Mouse (Mus musculus) cerebellum, adult 11-12 months (tissue): ENCODE data around the gene Uqcr11.

Experiments used
- DNase-seq: peaks from one replicate; pipeline ENCODE4 v3.0.0; 2022

Gene Uqcr11

GRCm38 (mm10) chr10:80371411-80371966 is 35.1 kb downstream of the Uqcr11 start:
- DNase-seq, result peak; percentile 78

GRCm38 (mm10) chr10:80369995-80370747 is 36.5 kb downstream of the Uqcr11 start:
- no peak for DNase-seq

DNA sequence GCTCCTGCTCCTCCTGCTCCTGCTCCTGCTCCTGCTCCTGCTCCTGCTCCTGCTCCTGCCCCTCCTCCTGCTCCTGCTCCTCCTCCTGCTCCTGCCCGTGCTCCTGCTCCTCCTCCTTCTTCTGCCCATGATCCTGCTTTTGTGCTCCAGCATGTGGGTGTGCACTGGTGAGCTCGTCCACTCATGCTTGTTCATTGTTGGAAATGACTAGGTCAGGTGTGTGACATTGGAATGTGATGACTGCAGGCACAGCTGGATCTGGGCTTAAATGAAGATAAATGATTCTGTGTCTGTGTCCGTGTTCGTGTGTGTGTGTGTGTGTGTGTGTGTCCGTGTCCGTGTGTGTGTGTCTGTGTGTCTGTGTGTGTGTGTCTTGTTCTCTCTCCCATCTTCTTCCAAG is 38.2 kb downstream of the Uqcr11 start:
- no peak for DNase-seq

- no peak for DNase-seq
Observed at GRCm38 (mm10) chr10:80367954-80368353, 38.7 kb downstream of the Uqcr11 start.

DNA sequence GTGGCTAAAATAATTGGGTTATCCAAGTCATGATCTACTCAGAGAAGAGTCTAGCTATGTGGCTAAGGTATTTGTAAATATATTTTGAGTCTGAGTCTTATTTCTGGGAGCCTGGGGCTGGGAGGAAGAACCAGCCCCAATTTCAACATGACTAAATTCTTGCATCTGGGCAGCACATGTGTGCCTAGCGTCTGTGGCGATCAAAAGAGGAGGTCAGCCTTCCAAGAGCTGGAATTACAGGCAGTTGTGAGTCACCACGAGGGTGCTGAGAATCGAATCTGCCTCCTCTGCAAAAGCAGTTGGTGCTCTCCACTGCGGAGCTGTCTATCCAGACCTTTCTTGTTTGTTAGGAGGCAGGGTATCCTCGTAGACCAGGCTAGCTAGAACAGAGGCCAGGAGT is 40.9 kb downstream of the Uqcr11 start:
- DNase-seq, result no peak

GRCm38 (mm10) chr10:80363734-80364133 is 42.9 kb downstream of the Uqcr11 start:
- DNase-seq, result no peak

- peak; percentile 87 for DNase-seq
Observed at GRCm38 (mm10) chr10:80357994-80358639, 48.5 kb downstream of the Uqcr11 start.

GRCm38 (mm10) chr10:80357336-80357735 is 49.3 kb downstream of the Uqcr11 start:
- peak; percentile 67 for DNase-seq

DNA sequence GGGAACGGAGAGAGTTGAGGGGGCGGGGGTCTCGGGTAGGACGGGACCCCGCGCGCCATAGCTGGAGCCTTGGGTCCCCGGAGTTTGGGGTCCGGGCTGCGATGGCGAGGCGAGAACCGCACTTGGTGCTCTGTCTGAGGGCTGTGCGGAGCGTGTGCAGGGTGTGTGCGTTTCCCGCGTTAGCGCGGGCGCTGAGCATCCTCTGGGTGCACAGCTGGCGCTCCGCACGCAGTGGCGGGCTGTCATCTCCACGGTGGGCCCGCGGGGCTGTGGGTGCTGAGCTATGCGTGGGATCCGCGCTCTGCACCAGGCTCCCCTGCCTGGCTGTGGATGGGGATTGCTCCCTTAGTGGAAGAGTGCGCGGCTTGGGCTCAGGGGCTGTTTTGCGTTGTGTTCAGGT is 49.9 kb downstream of the Uqcr11 start:
- DNase-seq, result no peak

GRCm38 (mm10) chr10:80356001-80356682 is 50.5 kb downstream of the Uqcr11 start, which contains the start of gene Plk5:
Gene Plk5, plus strand, starts transcription at chr10:80356459.
- DNase-seq, result peak; percentile 84

DNA sequence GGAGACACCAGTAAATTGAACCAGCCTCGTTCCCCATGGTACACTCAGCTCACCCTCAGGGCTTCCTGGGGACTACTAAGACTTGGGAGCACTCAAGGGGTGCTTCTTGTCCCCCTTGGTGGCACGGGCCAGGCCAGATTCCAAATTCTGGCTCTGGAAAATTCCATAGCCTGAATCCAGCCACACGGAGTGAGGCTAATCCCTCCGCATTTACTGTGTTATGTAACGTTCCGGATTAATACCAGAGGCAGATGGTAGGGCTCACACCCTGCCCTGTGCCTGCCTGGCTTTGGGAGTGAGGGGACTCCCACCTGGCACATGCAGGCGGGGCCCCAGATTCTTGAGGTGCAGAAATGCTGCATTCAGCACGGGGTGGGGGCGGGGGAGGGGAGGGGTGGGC is 51.2 kb downstream of the Uqcr11 start:
- peak; percentile 88 for DNase-seq
